Mouse (Mus musculus): ENCODE data around the gene Hoxa9. TPM values are rescaled to one million over a fixed set of nuclear protein-coding genes. Genes with fewer than 3 reads are reported as not detected.
A peak's percentile ranks its signal among the peaks of the same experiment; 100 is the strongest.

The Hoxa9 gene
- polyA plus RNA-seq, 1 experiment from 2014 or later = not detected

GRCm38 (mm10) chr6:52267221-52267620 is 36.3 kb upstream of the Hoxa9 start:
- H3K27ac ChIP-seq = no peak overlapping the region
- WGBS = 15% methylated on average over 5 of the region's 5 CpGs
- no peak overlapping the region for H3K4me2 ChIP-seq (replicated peaks)
- ATAC-seq (ENCODE audit: insufficient number of reproducible peaks, insufficient read depth, low FRiP score, low TSS enrichment) = no peak
- H3K4me1 ChIP-seq = no peaks in the 10 kb centered on the region
- H3K9ac ChIP-seq = no peak overlapping the region
- H3K4me3 ChIP-seq = no peak overlapping the region
- no peaks in the 10 kb centered on the region for H3K9me3 ChIP-seq
- H3K27me3 ChIP-seq = peaks cover 94% of the 10 kb centered on the region
- no peaks in the 10 kb centered on the region for H3K36me3 ChIP-seq

- no peak overlapping the region for H3K4me3 ChIP-seq
- H3K4me2 ChIP-seq (replicated peaks) = no peak overlapping the region
- no peak for ATAC-seq (ENCODE audit: insufficient number of reproducible peaks, insufficient read depth, low FRiP score, low TSS enrichment)
- H3K27ac ChIP-seq = no peak overlapping the region
- H3K36me3 ChIP-seq = no peaks in the 10 kb centered on the region
- no peaks in the 10 kb centered on the region for H3K9me3 ChIP-seq
- H3K27me3 ChIP-seq = peaks cover 96% of the 10 kb centered on the region
- under 1% methylated on average over 9 of the region's 9 CpGs for WGBS
- no peaks in the 10 kb centered on the region for H3K4me1 ChIP-seq
- H3K9ac ChIP-seq = no peak overlapping the region
These were observed 35.7 kb upstream of the Hoxa9 start for GRCm38 (mm10) chr6:52266666-52266985.

GRCm38 (mm10) chr6:52265913-52266665 is 35.2 kb upstream of the Hoxa9 start:
- Histone ChIP-seq H3K36me3 (no peaks in the 10 kb centered on the region), H3K27me3 (peaks cover 96% of the 10 kb centered on the region), H3K4me3 (no peak overlapping the region), H3K27ac (no peak overlapping the region), H3K4me2 (replicated peaks) (no peak overlapping the region), H3K9ac (no peak overlapping the region), H3K9me3 (no peaks in the 10 kb centered on the region), H3K4me1 (no peaks in the 10 kb centered on the region)
- WGBS = 1% methylated on average over 19 of the region's 19 CpGs
- no peak for ATAC-seq (ENCODE audit: insufficient number of reproducible peaks, insufficient read depth, low FRiP score, low TSS enrichment)

DNA sequence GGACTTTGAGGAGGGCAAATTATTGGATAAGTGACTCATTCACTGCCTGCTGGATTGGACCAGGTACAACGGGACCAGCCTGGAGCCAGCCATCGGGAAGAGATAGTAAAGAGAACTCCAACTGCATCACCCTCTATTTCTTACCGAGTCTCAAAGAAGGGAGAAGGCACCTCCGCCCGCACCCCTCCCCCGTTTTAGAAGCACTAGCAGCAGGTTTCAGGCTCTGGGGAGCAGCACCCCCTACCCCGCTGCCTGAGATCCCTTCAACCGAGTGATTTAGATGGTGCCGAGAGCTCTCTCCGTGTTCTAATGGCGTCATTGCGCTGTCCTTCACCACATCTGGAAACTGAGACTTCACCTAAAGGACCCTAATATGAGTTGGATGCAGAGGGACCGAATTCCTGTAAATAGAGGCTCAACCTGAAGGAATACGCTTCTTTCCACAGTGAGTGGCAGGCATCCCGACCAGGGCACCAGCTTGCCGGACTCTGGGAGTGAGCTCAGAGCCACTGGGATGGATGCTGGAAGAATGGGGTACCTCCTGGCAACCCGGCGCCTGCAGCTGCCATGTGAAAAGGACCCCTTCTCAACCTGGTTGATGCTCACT is 34.5 kb upstream of the Hoxa9 start:
- no peak overlapping the region for H3K4me3 ChIP-seq
- H3K9me3 ChIP-seq = no peaks in the 10 kb centered on the region
- WGBS = 2% methylated on average over 18 of the region's 18 CpGs
- no peaks in the 10 kb centered on the region for H3K4me1 ChIP-seq
- H3K27ac ChIP-seq = no peak overlapping the region
- no peak overlapping the region for H3K4me2 ChIP-seq (replicated peaks)
- peaks cover 96% of the 10 kb centered on the region for H3K27me3 ChIP-seq
- no peaks in the 10 kb centered on the region for H3K36me3 ChIP-seq
- H3K9ac ChIP-seq = no peak overlapping the region
- ATAC-seq (ENCODE audit: insufficient number of reproducible peaks, insufficient read depth, low FRiP score, low TSS enrichment) = no peak

DNA sequence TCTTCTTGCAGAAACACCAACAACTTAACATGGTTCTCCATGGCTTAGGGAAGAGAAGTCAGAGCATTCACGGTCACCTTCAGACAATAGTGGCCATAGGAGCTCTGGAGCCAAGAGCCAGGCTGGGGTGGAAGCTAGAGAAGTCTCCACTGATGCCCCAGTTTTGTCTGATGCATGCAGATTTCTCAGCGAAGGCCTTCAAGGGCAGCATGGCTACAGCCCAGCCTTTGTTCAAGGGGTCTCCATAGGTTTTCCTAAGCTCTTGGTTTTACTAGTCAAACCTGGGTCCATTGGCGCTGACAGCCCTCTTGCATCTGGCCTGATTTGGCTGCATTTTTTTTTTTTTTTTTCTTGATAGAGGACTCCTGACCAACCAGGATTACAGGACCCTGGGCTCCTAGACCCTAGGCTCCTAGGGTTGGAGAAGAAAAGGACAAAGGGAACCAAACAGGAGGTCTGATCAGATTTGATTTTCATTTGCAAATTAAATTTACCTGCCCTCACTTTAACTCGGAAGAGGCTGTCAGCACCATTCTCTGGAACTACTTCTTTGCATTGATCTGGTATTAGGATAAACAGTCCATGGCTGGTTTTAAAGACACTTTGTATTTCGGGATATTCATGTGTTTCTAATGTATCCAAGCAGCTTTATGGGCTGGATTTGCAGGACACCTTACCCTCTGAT is 33.4 kb upstream of the Hoxa9 start:
- Histone ChIP-seq H3K9ac (no peak overlapping the region), H3K27ac (no peak overlapping the region), H3K4me1 (peaks cover 4% of the 10 kb centered on the region; the same call in 1 of the 2 replicates), H3K4me2 (replicated peaks) (no peak overlapping the region), H3K4me3 (no peak overlapping the region), H3K27me3 (peaks cover 94% of the 10 kb centered on the region), H3K36me3 (no peaks in the 10 kb centered on the region), H3K9me3 (no peaks in the 10 kb centered on the region)
- WGBS = 3% methylated on average over 5 of the region's 5 CpGs
- ATAC-seq (ENCODE audit: insufficient number of reproducible peaks, insufficient read depth, low FRiP score, low TSS enrichment) = no peak

- 2% methylated on average over 6 of the region's 6 CpGs for whole genome bisulfite sequencing
- H3K4me1 ChIP-seq = peaks cover 4% of the 10 kb centered on the region; the same call in 1 of the 2 replicates
- no peak for ATAC-seq (ENCODE audit: insufficient number of reproducible peaks, insufficient read depth, low FRiP score, low TSS enrichment)
- no peak overlapping the region for H3K4me2 ChIP-seq (replicated peaks)
- no peak overlapping the region for H3K27ac ChIP-seq
- no peak overlapping the region for H3K9ac ChIP-seq
- H3K4me3 ChIP-seq = no peak overlapping the region
- peaks cover 94% of the 10 kb centered on the region for H3K27me3 ChIP-seq
- no peaks in the 10 kb centered on the region for H3K9me3 ChIP-seq
- H3K36me3 ChIP-seq = no peaks in the 10 kb centered on the region
These were observed 32.4 kb upstream of the Hoxa9 start for GRCm38 (mm10) chr6:52263321-52263585.

- Histone ChIP-seq H3K9ac (no peak overlapping the region), H3K27ac (no peak overlapping the region), H3K4me3 (no peak overlapping the region), H3K4me1 (peaks cover 4% of the 10 kb centered on the region; the same call in 1 of the 2 replicates), H3K9me3 (no peaks in the 10 kb centered on the region), H3K36me3 (no peaks in the 10 kb centered on the region), H3K27me3 (peaks cover 92% of the 10 kb centered on the region), H3K4me2 (replicated peaks) (no peak overlapping the region)
- no peak for ATAC-seq (ENCODE audit: insufficient number of reproducible peaks, insufficient read depth, low FRiP score, low TSS enrichment)
- 1% methylated on average over 24 of the region's 24 CpGs for WGBS
These were observed 31.8 kb upstream of the Hoxa9 start for GRCm38 (mm10) chr6:52262463-52263320.

GRCm38 (mm10) chr6:52261751-52262462 is 31.0 kb upstream of the Hoxa9 start:
- Histone ChIP-seq H3K36me3 (no peaks in the 10 kb centered on the region), H3K4me1 (peaks cover 4% of the 10 kb centered on the region; the same call in 1 of the 2 replicates), H3K4me3 (0 out of 2 replicates have a peak overlapping the region, but pooled peaks have one; percentile 9), H3K4me2 (replicated peaks) (no peak overlapping the region), H3K27ac (no peak overlapping the region), H3K9me3 (no peaks in the 10 kb centered on the region), H3K9ac (no peak overlapping the region), H3K27me3 (peaks cover 92% of the 10 kb centered on the region)
- 3% methylated on average over 9 of the region's 9 CpGs for WGBS
- no peak for ATAC-seq (ENCODE audit: insufficient number of reproducible peaks, insufficient read depth, low FRiP score, low TSS enrichment)

DNA sequence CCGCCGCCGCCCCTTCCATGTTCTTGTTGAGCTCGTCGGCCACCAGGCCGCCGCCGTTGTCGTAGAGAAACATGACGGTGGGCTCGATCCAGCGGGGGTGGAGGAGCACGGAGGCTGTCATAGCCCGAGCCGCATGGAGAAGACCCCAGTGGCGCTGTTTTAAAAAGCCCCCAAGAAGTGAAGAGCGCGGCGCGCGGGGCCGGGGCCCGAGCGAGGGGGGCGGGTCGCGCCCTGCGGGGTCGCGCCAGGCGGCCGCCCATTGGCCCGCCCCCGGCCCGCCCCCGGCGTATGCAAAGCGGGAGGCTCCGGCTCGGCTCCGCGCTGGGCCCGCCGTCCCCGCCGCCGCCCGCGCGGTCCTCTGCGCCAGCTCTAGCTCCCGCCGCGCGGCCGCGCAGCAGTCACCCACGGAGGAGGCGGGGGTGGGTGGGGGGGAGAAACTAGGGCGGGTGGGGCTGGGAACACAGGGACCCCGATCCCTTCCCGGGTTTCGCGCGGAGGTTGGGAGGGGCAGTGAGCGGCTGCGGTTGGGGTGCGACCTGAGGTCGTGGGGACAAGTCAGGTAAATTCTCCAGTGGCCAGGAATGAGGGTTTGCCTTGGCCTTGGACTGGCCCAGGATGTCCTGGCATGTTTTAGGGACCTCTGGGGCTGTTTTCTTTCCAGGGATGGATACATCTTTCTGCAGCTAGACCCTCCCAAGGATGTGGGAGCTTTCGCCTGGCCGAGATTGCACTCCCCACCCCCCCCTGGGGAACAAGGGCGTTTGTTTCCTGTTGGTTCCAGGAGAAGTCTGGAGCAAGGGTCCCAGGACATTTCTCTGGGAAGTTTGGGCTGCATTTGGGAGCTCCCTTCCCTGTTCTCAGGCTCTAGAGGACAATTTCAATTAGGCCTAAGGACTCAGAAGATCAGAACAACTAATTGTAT is 30.0 kb upstream of the Hoxa9 start, which contains the start of gene Hoxa13:
Hoxa13 (minus strand) TSS at position 227 of the 922 bp plus-strand sequence.
- H3K27ac ChIP-seq = no peak within 1 kb of the TSS
- H3K9me3 ChIP-seq = no peaks in the 10 kb centered on the region
- peaks cover 88% of the 10 kb centered on the region for H3K27me3 ChIP-seq
- peak; percentile 64; the same call in 1 of the 2 replicates for ATAC-seq (ENCODE audit: insufficient number of reproducible peaks, insufficient read depth, low FRiP score, low TSS enrichment)
- H3K4me3 ChIP-seq = peak within 1 kb of the TSS; percentile 34
- H3K4me1 ChIP-seq = peaks cover 4% of the 10 kb centered on the region; the same call in 1 of the 2 replicates
- H3K4me2 ChIP-seq (replicated peaks) = peak within 1 kb of the TSS; percentile 53
- no peaks in the 10 kb centered on the region for H3K36me3 ChIP-seq
- H3K9ac ChIP-seq = no peak within 1 kb of the TSS
- under 1% methylated on average over 39 of the region's 72 CpGs for WGBS

DNA sequence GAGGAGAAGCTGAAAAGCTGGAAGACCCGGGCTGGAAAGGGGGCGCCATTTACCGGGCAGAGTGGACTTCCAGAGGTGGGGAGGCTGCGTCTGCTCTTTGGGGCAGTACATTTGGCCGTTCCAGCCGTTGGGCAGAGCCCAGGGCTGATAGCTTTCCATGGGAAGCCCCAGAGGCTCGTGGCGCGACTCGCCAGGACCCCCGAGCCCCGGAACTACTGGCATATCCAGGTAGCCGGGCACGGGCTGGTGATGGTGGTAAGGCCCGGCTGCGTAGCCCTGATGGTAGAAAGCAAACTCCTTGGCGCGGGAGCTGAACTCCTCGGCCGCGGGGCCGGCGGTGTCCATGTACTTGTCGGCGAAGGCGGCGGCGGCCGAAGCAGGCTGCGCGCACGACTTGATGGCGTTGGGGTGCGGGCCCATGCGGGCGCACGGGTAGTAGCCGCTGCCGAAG is 28.9 kb upstream of the Hoxa9 start:
- Histone ChIP-seq H3K4me1 (peaks cover 4% of the 10 kb centered on the region; the same call in 1 of the 2 replicates), H3K27me3 (peaks cover 86% of the 10 kb centered on the region), H3K9me3 (no peaks in the 10 kb centered on the region), H3K27ac (no peak overlapping the region), H3K4me3 (peak overlapping the region; percentile 5; the same call in 1 of the 2 replicates), H3K36me3 (no peaks in the 10 kb centered on the region), H3K9ac (no peak overlapping the region), H3K4me2 (replicated peaks) (peak overlapping the region; percentile 53; the same call in 1 of the 2 replicates)
- no peak for ATAC-seq (ENCODE audit: insufficient number of reproducible peaks, insufficient read depth, low FRiP score, low TSS enrichment)
- under 1% methylated on average over 39 of the region's 39 CpGs for WGBS

Measured in embryonic facial prominence, embryonic 12.5 days (tissue).